Mouse (Mus musculus) testis, adult 10 weeks (tissue): ENCODE data around the gene Dthd1. TPM values are rescaled to one million over a fixed set of nuclear protein-coding genes. Genes with fewer than 3 reads are reported as not detected.

Source experiments
- polyA plus RNA-seq: library from polyadenylated mRNA; stranded (reverse); fragments of 350-450 nt; fragmentation: Illumina TruSeq; extraction: RNeasy Lipid Tissue Mini Kit (QIAGEN cat#74804); gene quantifications from one replicate; pipeline ENCODE4 v1.2.3, GENCODE M21; 2014; ENCODE audit warnings: low read depth, low replicate concordance

Dthd1 gene
- polyA plus RNA-seq, result 0.08 TPM

DNA sequence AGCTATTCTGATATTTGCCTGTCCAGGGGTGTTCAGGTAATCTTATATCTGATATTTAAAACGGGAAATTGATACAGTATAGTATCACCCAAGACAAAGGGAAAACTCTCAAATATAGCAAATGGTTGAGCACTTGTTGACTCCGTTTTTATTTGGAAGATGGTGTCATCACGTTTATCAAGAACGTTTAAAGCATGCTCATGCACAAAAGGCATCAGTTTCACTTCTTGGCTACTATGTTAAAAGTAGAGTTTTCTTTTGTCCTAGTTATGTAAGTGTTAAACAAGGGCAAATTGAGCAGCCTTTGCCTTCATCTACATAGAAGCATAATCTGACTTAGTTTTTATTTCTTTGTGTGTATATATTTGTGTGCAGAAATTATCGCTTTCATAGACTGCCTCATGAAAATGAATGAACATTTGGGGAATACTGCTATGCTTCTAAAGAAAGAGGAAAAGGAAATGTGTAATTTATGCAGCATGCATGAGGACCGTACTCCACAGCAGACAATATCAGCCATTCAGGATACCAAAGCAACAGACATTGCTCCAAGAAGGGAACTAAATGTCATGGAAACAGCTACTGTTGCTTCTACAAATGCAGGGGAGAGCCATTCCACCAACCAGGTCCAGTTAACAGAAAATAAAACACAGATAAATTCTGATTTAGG is at the start of gene Dthd1:
Gene Dthd1 (plus strand): TSS at position 422 of the 670 bp plus-strand sequence.

GRCm38 (mm10) chr5:62765784-62766701 is 47.6 kb upstream of the Dthd1 start, which contains the start of gene Arap2:
TSS of gene Arap2 (minus strand) at chr5:62766159.

Other genes starting within 250 kb of the Dthd1 start
- 22.4 TPM for gene Arap2, start 47.7 kb upstream of the Dthd1 start, polyA plus RNA-seq